Mouse (Mus musculus): Measurements from ENCODE around the gene Sorl1. TPM values are rescaled to one million over a fixed set of nuclear protein-coding genes. Genes with fewer than 3 reads are reported as not detected.
A peak's percentile ranks its signal among the peaks of the same experiment; 100 is the strongest.

The Sorl1 gene
- total RNA-seq, 2 experiments from 2014 or later: 205 to 221 TPM

DNA sequence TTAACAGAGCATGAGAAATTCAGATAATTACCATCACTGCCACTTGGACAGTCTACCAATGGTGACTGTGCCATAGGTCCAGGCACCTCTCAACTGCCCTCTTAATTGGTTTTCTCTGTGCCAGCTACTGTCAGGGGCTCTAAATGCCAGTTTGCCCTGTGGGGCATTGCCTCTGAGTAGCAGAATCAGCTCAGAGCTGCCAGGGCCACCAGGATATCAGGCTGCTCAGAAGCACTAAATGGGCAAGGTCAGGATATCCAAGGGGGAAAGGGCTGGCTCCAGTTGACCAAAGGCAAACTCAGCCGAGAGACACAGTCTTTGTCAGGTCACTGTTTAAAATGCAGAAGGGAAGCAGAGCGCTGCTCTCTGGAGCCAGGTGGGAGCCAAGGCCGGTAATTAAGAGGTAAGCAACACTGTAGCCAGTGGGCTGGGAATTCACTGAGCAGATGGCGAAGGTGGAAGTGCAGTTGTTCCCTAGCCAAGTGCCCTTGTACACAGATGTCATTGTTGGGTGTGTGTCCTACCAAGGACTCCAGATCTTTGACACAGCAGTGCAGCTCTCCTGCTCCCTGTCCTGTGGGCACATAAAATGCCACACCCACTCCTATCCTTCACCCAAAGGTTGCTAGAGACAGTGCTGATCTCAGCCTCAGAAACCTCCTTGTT, 181.0 kb downstream of the Sorl1 start:
- DNase-seq (ENCODE audit: low spot score in 2 of 2): no peak
- intact Hi-C loops (cut with DNase I): no loop called here

DNA sequence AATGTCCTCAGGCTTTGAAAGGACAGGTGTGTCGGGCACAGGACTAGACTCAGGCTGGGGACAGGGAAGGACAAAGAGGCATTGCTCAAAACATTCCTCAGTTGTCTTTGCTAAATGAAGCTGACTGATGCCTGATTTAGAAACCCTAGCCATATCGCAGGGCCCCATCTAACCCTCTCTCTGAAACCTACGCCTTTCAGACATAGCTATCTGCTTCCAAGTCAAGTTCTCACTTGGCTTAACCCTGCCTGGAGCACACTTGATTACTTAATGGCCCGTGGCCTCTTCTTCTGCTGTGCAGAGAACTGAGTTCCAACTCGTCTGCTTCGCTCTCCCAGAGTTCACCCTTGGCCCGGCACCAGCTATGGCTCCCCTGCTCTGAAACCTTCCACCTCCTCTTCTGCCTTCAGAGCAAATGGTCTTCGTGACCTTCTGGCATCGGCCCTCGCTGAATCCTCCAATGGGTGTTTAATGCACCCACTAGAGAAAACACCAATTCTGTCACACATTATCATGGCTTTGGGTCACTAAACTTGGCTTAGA, 183.7 kb downstream of the Sorl1 start:
- intact Hi-C loops (cut with DNase I): no loop called here
- no peak for DNase-seq (ENCODE audit: low spot score in 2 of 2)

DNA sequence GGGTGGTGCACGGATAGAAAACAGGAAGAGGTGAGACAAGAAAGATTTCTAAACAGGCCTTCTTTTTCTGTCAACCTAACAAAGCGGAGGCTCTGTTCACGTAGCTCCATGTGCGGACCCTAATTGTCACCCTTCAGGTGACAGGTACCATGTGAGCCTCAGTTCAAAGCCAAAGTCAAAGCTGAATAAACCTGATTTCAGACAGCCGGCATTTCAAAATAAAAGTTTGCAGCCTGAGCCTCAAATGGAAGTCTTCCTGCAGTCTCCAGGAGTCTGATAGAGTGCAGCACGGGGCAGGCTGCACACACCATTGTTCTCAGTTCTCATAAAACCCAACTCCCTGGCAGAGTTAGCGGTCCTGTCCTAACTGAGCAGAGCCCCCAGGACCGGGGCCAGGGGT, 185.6 kb downstream of the Sorl1 start:
- intact Hi-C loops (cut with DNase I): no loop called here
- no peak for DNase-seq (ENCODE audit: low spot score in 2 of 2)

DNA sequence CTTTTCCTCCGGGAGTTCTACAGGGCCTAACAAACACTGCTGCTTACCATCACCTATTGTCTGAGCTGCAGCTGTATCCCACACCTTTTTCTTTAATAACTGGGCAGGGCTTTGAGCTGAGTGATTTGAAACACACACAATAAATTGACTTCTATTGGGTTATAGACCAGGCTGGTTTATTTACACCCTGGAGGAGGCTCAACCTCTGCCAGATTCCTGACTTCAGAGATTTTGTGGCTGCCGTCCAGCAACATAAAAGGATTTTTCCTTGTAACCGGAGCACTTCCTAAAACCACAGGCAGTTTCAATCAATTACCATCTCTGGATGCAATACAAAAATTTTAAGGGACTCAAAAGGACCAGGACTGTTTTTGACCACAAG, 186.1 kb downstream of the Sorl1 start:
- DNase-seq (ENCODE audit: low spot score in 2 of 2): no peak
- intact Hi-C loops (cut with DNase I): no loop called here

DNA sequence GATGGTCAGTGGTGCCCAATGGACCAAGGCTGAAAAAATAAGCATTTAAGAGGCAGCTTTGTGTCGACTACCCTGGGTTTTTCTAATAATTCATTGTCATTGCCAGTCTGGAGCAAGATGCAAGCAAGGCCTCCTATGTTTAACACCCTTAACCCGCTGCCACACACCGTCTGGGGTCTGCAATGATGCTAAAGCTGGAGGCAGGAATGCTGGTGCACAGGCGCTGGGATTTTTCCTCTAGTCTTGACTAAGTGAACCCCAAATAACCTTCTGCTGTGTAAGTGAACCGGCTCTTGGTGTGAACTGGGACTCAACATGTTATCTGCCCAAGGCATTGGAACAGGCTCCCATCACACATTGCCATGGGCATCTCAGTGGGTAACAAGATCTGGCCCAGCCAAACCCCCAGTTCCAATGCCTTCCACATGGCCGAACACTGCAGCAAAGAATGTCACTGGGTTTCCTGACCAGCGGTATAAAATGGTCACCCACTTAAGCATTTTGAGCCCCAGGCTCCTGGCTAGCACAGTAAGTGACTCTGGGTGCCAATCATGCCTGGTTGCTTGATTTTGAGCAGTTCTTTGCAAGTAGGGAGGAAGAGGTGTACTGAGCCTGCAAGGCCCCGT, 186.6 kb downstream of the Sorl1 start:
- intact Hi-C loops (cut with DNase I): no loop called here
- no peak for DNase-seq (ENCODE audit: low spot score in 2 of 2)

DNA sequence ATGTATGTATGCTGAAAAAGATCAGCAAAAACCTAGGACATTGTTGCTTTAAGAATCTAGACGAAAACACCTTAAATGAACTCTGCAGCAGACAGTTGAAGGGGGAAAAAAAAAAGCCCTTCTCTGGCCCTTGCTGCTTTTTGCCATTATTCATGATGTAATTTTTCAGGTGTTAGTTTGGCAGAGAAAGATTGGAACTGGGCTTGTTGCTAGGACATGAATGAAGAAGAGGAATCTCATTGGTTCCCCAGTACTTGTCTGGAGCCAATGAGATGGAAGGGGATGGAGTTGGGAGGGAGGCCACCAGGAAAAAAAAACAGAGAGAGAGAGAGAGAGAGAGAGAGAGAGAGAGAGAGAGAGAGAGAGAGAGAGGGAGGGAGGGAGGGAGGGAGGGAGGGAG, 187.5 kb downstream of the Sorl1 start:
- DNase-seq (ENCODE audit: low spot score in 2 of 2): no peak
- intact Hi-C loops (cut with DNase I): no loop called here

DNA sequence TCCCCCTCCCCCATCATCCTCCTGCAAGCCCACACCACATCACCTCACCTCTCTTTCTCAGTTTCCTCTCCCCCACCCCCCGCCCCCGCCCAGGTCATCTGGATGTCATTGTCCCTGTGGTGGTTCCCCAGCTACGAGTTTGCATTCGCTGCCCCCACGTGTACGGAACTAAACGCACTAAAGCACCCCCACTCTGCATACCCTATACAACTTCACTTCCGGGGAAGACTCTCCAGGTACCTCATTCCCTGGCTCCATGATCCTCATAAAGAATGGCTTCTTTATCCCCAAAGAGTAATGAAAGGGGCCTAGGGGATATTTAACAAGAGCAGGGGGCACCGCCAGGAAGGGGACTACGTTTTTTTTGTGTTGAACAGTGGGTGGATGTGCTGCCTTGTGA, 188.1 kb downstream of the Sorl1 start:
- intact Hi-C loops (cut with DNase I): no loop called here
- no peak for DNase-seq (ENCODE audit: low spot score in 2 of 2)

DNA sequence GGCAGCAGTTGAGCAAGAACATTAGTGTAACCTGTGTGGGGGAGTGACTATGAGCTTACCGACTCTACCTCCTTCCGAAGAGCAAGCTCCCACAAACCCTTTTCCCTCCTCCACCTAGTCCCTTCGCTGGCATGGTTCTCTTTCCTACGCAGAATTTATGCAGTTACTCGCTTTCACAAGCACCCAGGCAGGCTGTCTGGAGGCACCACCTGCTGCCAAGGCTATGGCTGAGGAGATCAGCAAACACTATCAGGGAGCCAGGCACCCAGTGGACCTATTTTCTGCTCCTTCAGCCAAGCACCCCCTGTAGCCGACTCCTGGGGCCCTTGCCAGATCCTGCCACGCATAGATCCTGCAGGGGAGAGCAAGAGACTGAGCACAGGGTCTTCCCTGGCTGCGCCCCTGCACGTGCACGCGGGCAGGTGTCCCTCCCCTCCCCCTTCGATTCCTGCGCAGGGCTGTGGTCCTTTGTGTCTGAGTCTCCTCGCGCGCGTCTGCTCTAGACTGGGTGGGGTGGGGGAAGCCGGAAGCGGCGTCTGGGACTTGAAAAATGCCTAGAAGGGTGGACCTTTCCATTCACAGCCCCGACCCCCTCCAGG, 188.6 kb downstream of the Sorl1 start:
- peak; percentile 65 to 68 for DNase-seq (ENCODE audit: low spot score in 2 of 2)

DNA sequence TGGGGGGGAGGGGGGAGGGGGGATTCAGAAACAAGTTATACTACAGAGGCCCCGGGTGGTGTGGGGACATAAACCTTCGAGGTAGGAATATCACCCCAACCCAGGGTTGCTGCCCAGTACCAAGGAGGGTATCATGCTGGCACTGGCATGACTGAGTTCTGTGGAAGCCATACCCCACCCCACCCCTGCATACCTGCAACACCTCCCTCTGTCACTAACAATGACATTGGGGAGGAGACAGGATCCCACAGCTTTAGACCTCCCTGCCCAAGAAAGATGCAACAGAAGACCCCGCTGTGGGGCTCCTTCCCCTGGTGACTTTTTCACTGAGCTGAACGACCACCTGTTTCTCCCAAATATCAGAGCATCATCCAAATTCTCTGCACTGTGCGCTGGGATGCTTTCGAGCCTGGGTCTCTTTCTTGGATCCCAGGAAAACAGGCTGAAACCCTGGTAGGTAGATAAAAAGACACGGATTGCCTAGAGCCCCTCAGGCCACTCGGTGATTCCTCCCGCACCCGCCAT, 189.2 kb downstream of the Sorl1 start:
- intact Hi-C loops (cut with DNase I): no loop called here
- DNase-seq (ENCODE audit: low spot score in 2 of 2): no peak

More for the DNA sequence above, 188.6 kb downstream of the Sorl1 start:
- intact Hi-C loops (cut with DNase I): no loop called here

DNA sequence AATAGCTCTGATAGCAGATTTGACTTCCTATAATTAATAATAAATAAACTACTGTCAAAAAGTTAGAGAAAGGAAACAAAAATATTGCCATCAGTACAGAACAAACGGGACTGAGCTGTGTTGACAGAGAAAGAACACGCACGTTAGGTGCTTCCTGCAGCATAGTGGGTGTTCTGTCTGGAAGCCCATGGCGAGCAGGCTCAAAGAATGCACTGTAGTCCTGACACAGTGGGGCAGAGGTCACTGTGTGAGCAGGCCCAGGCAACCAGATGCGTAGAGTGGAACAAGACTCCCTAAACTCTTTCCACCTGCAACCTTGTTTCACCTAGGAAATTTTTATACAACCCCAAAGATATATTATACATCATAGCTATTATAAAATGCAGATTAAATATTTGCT, 194.1 kb downstream of the Sorl1 start:
- intact Hi-C loops (cut with DNase I): no loop called here
- no peak for DNase-seq (ENCODE audit: low spot score in 2 of 2)

DNA sequence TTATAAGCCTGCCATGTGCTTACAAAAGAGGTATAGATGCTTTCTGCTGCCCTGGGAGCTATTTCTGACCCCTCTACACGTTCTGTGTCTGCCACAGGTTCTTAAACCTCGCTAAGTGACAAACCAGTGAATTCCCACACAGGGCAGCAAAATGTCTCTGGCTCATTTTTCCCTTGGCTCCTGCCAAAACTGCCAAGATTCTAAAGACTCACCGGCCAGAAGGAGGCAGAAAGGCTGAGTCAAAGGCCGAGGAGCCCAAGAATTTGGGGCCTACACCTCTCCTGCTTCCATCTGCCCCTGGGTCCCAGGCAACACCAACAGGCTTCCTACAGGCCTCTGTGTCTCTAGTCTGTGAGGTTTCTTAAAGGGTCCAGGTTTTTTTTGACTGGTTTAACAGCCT, 198.4 kb downstream of the Sorl1 start:
- no peak for DNase-seq (ENCODE audit: low spot score in 2 of 2)
- intact Hi-C loops (cut with DNase I): no loop called here

DNA sequence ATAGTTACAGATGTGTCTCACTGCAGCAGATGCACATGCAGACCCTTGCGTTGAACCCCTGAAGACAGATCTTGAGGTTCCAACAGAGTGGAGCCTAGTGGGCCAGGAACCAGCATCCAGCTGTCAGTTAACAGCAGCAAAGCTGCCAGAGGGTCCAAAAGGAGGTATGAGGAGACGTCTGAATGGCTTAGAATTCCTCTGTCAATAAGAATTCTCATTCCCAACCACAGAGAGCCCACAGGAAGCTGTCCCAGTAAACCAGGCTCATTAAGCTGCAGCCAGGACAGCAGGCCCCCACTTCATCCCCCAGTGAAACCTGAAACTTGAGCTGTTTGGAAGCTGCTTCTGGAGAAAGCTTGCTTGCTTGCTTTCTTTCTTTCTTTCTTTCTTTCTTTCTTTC, 200.0 kb downstream of the Sorl1 start:
- no peak for DNase-seq (ENCODE audit: low spot score in 2 of 2)
- intact Hi-C loops (cut with DNase I): no loop called here

DNA sequence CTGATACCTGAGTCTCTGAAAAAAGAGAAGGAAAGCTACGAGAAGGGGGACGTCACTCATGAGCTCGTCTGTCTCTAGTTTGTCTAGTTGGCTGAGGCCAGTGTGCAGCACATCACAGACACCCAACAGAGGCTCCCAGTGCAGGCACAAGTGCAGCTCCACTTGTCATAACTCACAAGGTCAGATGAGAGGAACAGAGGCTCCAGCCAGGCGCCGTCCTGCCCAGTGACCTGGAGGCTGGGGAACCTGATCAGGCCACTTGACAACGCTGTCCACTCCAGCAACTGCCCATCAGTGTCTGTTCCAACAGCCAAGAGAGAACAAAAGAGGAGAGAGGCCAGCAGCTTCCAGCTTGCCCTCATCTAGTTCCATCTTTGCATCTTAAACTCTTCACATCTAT, 201.7 kb downstream of the Sorl1 start:
- intact Hi-C loops (cut with DNase I): no loop called here
- no peak for DNase-seq (ENCODE audit: low spot score in 2 of 2)

DNA sequence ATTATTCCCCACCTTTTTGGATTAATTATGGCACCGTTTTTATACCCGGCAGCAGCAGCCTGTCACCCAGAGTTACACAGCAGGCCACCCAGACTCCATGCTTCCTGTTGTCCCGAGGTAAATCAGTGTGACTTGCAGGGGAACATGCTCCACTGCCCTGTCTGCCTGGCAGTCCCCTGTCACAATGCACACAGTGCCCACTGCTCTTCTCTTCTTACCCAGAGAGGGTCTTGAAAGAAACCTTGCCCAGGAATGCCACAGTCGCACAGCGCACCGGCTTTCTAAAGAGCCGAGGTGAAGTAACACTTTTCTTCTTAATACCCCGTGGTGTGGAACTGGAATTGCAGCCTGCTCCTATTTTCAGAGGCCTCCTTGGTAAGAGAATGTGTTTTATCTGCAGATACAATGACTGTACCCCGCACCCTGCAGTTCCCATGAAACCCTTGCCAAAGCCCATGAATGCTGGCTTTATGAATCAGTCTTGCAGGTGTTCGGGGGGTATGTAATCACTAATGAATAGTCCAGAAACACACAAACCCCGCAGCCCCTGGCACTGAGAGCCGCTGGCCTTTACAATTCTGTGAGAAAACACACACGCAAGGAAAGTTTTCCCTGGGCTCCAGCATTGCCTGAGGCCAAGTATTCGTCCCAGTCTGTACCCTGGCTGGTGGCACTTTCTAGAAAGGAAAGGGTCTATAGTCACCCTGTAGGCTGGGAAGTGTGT, 205.3 kb downstream of the Sorl1 start:
- no peak for DNase-seq (ENCODE audit: low spot score in 2 of 2)

DNA sequence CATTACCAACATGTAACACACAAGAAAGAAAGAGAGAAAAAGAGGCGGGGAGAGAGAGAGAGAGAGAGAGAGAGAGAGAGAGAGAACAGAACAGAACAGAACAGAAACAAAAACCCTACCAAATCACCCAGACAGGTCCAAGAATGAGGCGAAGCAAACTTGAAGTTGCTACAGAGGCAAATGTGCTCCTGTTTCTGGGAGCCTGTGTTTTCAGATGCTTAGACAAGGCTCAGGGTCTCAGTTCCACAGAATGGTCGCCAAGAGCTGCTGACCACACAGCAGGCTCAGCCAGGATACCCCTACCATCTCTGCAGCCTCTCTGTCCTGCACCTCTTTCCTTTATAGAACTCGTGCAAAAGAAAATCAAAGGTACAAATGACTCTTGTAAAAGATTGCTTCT, 205.9 kb downstream of the Sorl1 start:
- intact Hi-C loops (cut with DNase I): no loop called here
- no peak for DNase-seq (ENCODE audit: low spot score in 2 of 2)

More for the DNA sequence above, 205.3 kb downstream of the Sorl1 start:
- intact Hi-C loops (cut with DNase I): no loop called here

DNA sequence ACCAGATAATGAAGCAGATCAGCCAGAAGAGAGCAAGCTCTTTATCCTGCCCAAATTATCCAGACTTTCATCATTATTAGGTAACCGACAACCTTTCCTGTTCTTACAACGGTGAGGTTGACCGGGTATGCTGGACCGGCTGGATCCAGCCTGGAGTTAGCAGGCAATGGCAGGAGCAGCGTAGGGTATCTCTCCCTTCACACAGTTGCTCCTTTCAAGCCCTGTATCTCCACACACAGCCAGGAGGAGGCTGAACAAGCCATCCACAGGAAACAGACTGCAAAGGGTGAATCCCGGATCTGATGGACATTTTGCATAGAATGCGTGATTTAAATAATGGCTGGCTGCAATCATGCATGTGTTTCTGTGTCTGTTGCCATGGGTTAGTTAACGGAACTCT, 208.5 kb downstream of the Sorl1 start:
- intact Hi-C loops (cut with DNase I): no loop called here
- DNase-seq (ENCODE audit: low spot score in 2 of 2): no peak
